Mouse (Mus musculus): ENCODE measurements at regions not wholly inside any gene's neighbourhood (a gene's known extent, or its start where the extent isn't known, plus 50 kb on each side); places are given as distances from the start of the nearest gene placed in this dataset.

GRCm38 (mm10) chr14:24827381-24828031 is 340.6 kb downstream of the Rps24 start:
- peak; percentile 77 for DNase-seq (ENCODE audit: low read depth, low spot score)

DNA sequence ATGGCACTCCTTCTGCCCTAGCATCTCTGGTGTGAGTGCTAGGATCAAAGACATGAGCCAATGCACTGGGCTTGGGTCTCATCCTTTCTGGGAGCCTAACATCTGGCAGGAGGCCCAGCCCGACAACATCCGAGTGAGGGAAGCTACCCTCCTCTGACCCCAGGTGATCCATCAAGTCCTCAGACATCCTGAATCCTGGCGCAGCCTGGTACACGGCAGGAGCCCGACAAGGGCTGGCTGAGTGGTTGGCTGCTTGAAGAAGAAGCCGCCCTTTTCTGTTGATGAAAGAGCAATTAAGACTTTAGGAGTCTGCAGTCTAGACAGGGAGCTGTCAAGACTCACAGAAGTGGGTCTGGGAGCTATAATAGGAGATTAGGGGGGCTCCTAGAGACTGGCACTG is 342.1 kb downstream of the Rps24 start:
- peak; percentile 84 for DNase-seq (ENCODE audit: low read depth, low spot score)

GRCm38 (mm10) chr14:24833211-24833610 is 346.3 kb downstream of the Rps24 start:
- DNase-seq (ENCODE audit: low read depth, low spot score): no peak

DNA sequence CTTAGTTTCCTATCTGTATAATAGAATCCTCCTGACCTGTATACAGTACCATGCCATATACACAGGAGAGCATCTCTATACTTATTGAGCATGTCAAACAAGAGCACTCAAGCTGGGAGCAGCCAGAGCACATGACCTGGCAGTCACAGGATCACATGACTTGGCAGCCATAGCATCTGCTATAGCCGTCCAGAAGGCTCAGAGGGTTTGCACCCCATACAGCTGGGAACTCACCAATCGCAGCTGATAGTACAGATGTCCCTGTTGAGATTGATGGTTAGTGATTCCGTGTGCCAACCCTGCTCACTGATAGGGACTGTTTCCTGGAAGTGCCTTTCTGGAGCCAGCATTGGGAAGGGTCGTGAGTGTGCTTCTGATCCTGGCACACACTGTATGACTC is 351.3 kb downstream of the Rps24 start:
- no peak for DNase-seq (ENCODE audit: low read depth, low spot score)

DNA sequence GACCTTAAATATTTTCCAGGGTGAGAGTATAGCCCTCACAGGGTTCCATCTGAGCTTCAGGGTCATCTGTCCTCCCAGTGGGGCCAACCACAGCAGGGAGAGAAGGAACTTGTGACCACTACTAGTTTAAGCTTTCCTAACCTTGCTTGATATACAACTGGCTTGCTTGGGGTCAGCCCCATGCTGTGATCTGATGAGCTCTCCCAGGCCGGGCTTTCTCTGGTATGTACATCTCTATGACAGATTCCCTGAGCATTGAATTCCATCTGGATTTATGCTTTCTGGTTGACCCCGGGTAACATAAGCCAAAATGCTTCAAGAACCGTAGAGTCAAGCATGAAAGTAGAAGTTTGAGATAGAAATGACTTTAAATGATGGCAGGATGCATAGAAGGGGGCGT is 352.1 kb downstream of the Rps24 start:
- DNase-seq (ENCODE audit: low read depth, low spot score): peak; percentile 76

- DNase-seq (ENCODE audit: low read depth, low spot score): peak; percentile 76
These were observed 355.0 kb downstream of the Rps24 start for GRCm38 (mm10) chr14:24841715-24842496.

- no peak for DNase-seq (ENCODE audit: low read depth, low spot score)
These were observed 356.7 kb downstream of the Rps24 start for GRCm38 (mm10) chr14:24843626-24844025.

- no peak for DNase-seq (ENCODE audit: low read depth, low spot score)
These were observed 363.6 kb downstream of the Rps24 start for GRCm38 (mm10) chr14:24850491-24850890.

DNA sequence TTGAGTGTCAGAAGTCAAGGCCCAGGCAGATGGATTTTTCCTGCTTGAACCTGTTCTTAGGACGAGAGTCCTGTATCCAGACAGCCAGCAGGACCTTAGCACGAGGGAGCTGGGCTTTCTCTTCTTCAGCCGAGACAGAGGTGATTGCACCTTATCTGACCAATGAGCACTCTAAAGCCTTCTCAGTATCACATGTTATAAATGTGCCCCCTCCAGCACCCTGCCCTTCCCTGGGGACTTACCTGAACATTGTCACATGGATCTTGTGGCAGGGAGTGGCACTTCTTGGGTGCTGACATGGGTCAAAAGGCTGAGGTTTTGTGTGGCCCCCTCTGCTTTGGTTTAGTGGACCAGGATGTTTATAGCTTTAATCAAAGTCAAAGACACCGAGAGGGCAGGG is 367.5 kb downstream of the Rps24 start:
- DNase-seq (ENCODE audit: low read depth, low spot score): no peak

DNA sequence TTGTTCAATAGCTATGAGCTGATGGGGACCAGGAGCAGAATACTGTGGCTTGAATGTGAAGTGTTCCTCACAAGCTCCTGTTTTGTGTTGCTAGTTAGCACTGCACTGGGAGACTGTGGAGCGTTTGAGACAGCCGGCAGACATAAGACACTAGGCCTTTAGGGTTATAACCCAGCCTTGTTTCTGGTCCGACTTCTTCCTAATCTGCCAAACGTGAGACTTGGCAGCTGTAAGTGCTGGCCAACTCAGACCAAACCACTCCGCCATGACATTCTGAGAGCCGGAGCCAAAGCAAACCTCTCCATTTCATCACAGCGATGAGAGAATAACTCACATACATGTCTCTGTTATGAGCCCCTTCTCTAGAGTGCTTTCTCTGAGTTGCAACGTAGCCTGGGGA is 375.2 kb downstream of the Rps24 start:
- DNase-seq (ENCODE audit: low read depth, low spot score): no peak

DNA sequence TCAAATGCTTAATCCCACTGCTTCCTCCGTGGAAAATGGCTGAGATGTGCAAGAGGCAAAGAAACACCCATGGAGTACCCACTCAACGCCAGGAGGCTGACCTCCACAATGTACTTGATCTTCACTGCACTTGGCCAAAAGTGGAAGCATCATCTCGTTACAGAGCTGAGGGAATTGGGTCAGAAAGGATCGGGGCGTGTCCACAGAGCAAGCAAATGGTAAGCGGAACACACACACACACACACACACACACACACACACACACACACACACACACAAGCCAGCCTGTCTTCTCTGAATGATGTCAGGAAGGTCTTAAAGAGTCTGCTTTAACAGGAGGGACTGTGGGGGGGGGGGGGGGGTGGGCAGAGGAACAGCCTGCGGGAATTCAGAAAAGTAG is 375.7 kb downstream of the Rps24 start:
- DNase-seq (ENCODE audit: low read depth, low spot score): no peak

DNA sequence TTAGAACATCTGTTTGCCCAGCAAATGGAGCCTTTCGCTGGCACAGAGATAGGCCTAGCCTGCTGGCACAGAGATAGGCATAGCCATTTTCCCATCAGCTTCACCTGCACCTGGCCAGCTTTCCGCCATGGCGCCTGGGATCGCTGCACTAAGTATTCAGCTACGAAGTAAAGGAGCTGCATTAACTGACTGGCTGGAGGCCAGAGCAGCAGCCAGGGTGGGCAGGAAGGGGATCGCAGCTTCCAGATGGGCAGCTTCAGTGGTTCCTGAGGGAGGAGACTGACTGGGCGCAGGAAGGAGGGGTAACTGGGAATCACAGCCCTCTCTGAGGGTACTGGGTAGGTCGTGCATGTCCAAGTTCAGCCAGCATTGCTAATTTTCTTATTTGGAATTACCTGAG is 376.2 kb downstream of the Rps24 start:
- no peak for DNase-seq (ENCODE audit: low read depth, low spot score)

GRCm38 (mm10) chr14:24865579-24866230 is 378.8 kb downstream of the Rps24 start:
- no peak for DNase-seq (ENCODE audit: low read depth, low spot score)

GRCm38 (mm10) chr14:24867816-24868215 is 380.9 kb downstream of the Rps24 start:
- no peak for DNase-seq (ENCODE audit: low read depth, low spot score)

GRCm38 (mm10) chr14:24868756-24869155 is 381.8 kb downstream of the Rps24 start:
- DNase-seq (ENCODE audit: low read depth, low spot score): no peak

DNA sequence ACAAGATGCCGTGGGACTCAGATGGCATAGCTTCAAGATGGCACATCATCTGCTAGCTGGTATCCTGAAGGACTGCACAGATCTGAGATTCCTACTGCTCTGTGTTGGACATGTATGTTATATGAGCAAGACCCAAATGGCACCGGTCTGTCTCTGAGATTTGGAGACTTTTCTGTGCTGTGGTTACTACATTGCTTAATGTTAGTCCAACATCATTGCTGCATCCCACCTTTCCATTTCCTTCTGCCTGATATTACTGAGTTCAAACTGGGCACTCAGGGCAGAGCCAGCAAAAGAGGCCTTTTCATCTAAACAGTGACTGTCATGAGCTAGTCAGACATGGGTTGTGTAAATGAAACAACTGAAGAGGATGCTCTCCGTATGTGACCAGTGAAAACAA is 383.3 kb downstream of the Rps24 start:
- no peak for DNase-seq (ENCODE audit: low read depth, low spot score)

GRCm38 (mm10) chr14:24871392-24871998 is 384.6 kb downstream of the Rps24 start:
- no peak for DNase-seq (ENCODE audit: low read depth, low spot score)

- no peak for DNase-seq (ENCODE audit: low read depth, low spot score)
These were observed 386.0 kb downstream of the Rps24 start for GRCm38 (mm10) chr14:24872931-24873330.

- no peak for DNase-seq (ENCODE audit: low read depth, low spot score)
These were observed 386.5 kb downstream of the Rps24 start for GRCm38 (mm10) chr14:24873406-24873805.

GRCm38 (mm10) chr14:24874426-24875155 is 387.7 kb downstream of the Rps24 start:
- no peak for DNase-seq (ENCODE audit: low read depth, low spot score)

DNA sequence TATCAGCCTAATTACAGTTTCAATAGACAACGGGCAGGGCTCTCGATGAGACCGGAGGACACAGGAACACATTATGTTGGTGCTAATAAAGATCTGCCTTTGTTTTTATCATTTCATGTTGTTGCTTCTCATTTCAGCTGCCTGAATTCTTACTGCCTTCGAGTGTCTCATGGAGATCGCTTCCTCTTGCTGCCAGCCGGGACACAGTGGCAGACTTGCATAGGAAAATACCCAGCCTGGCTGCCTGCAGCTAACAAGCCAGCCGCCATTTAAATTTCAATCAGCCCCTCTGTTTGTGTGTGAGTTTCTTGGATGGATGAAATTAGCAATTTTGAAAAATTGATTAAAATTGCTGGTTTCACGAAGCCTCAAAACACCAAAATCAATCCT is 388.2 kb downstream of the Rps24 start:
- DNase-seq (ENCODE audit: low read depth, low spot score): no peak

- no peak for DNase-seq (ENCODE audit: low read depth, low spot score)
These were observed 389.0 kb downstream of the Rps24 start for GRCm38 (mm10) chr14:24875934-24876333.
